Mouse (Mus musculus) left cerebral cortex, adult 9 months (tissue): ENCODE measurements around the gene Yipf2.

ENCODE experiments used
- DNase-seq, 2 experiments: peaks; one replicate each; pipeline ENCODE4 v3.0.0; 2022; ENCODE audit warnings: low spot score in 2 of 2

Yipf2 gene

DNA sequence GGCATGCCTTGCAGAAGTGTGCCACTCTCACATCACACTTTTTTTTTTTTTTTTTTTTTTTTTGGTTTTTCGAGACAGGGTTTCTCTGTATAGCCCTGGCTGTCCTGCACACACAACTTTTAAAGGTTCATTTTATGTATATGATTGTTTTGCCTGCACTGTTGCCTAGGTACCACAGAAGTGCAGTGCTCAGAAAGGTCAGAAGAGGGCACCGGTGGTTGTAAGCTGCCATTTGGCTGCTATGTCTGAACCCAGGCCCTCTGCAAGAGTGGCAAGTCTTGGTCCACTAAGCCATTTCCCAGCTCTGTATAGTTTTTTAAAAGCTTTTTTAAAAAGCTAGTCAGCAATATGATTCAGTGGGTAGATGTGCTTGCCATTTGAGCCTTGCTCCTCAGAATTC lies 5.6 kb upstream of the Yipf2 start:
- no peak for DNase-seq

DNA sequence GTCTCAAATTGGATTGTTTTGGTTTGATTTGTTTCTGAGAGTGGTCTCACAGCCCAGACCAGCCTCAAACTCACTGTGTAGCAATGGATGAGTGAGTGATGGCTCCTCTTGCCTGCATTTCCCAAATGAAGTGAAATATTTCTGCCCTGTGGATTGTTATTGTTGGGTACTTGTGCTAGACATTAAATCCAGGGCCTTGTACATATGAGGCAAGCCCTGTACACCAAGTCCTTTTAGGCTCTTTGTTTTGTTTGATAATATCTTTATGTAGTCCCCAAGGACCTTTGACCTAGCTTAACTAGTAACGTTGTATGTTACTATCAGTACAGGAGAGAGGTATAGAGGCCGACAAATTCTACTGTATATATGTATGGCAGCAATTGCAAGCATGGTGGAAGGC lies 2.2 kb upstream of the Yipf2 start:
- DNase-seq, result no peak

DNA sequence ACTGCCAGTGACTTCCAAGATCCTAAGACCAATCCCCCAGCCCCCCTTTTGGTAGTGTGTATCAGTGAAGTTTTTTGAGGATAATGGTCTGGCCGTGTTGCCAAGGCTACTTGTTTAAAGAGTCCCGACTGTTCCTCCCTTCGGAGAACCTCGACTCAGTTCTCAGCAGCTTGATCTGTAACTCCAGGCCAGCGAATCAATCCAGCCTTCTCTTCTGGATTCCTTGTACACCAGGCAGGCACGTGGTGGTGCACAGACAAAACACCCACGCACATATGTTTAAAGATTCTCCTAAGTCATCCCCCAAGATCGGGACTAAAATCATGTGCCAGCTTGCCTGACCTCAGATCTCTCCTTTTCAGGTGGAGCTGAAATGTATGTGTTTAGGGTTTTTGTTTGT lies 1.7 kb upstream of the Yipf2 start:
- peak in 1 of 2 experiments; percentile 52 for DNase-seq

DNA sequence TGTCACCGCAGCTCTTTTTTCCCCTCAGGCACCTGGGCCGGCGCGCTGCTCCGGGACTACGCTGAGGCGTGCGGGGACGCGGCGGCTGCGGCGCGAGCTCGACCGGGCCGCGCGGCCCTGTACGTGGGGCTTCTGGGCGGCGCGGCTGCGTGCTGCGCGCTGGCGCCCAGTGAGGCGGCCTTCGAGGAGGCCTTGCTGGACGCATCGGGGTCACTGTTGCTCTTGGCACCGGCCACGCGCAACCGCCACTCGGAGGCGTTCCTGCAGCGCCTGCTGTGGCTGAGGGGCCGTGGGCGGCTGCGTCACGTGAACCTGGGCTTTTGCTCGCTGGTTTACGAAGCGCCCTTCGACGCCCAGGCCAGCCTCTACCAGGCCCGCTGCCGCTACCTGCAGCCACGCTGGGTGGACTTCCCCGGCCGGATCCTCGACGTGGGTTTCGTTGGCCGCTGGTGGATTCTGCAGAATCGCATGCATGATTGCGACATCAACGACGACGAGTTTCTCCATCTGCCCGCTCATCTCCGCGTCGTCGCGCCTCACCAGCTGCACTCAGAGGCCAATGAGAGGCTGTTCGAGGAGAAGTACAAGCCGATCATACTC lies 594 bp upstream of the Yipf2 start:
- peak in 1 of 2 experiments; percentile 57 for DNase-seq

DNA sequence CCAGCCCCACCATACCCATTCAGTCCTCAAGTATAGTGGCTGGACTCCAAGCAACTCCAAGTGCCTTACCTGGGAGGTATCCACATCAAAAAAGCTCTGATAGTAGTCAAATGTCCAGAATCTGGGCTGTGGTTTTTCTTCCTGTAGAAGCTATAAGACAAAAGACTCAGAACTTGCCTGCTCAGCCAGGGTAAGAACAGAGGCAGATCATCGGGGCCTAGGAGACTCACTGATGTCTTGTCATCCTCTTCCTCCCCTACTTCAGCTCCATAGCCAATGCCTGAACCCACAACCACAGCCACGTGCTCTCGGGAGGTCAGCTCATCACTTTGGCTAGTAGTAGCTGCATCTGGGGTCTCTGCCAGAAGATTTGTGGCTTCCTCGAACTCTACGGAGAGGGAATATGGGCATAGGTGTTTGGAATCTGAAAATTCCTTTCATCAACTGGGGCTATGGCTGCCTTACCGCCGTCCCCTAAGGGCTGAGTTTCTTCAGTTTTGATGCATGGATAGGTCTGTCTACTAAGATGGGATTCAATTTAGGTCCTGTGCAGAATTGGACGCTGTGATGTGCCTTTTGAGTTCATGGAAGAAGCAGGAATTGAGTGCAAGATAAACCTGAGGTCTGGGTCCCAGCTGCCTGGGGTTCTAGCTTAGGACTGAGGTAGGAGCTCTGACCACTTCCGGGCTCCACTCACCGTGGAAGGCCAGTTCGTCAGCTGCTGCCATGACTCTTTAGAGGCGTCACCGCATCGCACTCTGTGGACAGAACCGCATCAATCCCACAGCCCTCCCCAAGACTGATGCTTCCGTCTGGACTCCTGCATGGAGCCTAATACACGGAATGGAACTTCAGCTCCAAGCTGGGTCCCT lies 561 bp downstream of the Yipf2 start:
- DNase-seq, result no peak

DNA sequence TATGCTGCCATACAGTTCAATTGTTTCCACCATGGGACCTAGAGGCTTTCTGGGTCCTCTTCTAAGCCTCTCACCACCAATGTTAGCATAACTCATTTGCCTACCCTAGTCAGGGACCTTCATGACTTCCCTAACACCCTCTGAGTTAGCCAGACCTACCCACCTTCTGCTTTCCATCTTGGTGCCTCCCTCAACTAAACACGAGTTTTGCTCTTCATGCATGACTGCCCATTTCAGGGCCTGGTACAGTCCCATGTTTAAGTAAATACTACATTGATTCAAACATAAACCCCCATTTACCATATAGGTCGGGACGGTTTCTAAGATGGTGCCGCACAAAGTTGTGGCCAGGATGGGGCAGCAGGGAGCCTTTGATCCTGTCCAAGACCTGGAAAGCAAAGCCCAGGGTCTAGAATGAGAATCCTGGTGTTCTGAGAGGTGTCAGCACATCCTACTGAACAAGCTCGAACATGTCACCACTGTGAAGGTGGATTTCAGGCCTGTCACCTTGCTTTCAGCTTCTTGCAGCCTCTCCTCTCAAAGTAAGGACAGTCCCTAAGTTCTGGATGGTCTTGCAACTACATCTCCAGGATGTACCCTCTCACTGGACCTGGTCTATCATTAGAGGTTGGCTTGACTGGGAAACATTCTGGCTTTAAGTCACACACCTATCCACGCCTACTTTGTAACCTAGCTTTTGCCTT lies 1.3 kb downstream of the Yipf2 start:
- no peak for DNase-seq

DNA sequence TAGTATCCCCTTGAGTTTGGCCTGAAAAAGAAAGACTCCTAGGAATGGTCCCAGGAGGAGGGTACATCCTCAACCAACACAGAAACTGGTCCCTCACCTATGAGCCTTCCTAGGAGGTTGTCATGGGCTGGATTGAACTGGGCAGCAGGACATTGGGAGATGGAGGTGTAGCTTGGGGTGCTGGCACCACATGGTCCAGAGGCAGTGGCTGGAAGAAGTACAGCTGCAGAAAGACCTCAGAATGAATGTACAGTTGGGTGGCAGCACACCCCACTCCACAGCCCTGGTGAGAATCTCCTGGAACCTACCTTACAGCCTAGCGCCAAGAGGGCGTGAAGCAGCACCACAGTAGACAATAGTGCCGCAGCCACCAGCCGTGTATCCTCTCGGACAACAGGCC lies 3.1 kb downstream of the Yipf2 start:
- no peak for DNase-seq

DNA sequence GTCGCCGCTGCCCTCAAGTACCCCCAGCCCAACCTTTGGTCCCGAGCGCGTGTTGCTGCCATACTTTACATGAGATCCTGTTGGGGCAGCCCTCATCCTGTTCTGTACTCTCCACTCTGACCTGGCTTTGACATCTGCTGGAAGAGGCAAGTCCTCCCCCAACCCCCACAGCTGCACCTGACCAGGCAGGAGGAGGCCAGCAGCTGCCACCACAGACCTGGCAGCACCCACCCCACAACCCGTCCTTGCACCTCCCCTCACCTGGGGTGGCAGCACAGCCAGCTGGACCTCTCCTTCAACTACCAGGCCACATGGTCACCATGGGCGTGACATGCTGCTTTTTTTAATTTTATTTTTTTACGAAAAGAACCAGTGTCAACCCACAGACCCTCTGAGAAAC lies 4.3 kb downstream of the Yipf2 start:
- DNase-seq, result no peak

DNA sequence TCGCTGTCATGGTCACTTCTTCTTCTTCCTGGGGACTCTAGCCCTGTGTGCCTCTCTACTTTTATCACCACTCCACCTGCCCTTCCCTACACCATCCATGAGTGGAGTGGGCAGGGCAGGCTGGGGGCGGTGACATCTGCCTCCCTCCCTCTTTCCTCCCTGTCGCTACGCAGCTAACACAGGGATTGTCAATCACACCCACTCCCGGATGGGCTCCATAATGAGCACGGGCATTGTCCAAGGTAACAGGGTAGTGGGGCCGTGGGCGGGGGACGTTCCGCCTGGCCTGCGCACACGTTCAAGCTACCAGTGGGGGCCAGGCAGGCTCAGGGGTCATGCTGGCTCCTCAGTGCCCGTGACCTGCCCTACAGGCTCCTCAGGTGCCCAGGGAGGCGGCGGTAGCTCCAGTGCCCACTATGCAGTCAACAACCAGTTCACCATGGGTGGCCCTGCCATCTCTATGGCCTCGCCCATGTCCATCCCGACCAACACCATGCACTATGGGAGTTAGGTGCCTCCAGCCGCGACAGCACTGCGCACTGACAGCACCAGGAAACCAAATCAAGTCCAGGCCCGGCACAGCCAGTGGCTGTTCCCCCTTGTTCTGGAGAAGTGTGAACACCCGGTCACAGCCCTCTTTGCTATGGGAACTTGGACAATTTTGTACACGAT lies 4.8 kb downstream of the Yipf2 start:
- DNase-seq, result no peak

DNA sequence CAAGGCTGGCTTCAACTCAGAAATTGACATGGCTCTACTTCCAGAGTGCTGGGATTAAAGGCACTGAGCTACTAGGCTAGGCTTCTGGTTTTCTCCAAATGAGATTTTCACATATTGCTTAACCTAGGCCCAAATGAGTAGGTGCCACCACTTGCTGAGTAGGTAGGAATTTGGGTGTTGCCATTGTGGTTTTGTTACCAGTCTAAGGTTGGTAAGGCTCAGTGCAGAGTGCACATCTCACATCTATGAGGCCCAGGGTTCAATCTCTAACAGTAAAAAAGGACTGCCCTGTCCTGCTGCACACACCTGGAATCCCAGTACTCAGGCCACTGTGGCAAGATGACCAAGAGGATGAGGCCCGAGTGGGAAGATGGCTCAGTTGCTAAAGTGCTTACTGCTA lies 7.2 kb downstream of the Yipf2 start:
- no peak for DNase-seq

DNA sequence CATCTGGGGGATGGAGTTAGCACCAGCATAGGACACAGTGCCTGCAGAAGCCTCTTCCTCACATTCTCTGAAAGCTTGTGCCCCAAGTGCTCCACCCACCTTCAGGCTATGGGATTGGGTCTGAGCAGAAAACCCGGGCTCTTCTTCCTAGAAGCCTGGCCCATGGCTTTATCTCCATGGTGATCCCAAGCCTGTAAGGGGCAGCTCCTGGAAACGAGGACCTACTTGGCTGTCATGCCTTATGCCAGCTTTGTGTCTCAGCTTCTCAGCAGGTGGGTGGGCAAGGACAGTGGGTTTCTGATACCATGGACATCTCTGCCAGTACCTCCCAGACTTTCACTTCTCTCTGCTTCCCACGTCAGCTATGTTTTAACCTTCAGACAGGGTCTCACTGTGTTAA lies 14.4 kb downstream of the Yipf2 start:
- DNase-seq, result no peak

DNA sequence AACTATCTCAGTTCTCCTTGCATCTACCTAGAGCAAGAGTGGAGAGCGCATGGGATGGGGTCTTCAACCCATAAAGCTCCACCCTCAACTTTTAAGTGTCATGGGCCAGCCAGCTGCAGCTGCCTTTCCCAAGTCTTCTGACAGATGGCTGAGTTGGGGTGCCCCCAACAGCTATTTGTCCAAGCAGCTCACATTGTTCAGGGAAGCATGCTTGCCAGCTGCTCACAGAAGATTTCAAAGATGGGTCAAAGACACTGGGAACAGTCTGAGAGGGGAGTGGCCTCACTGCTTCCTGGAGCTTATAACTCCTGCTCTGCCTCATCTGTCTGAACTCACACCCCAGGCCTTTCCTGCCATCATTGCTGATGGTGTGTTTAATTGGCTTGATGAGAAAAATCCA lies 16.3 kb downstream of the Yipf2 start:
- no peak for DNase-seq

DNA sequence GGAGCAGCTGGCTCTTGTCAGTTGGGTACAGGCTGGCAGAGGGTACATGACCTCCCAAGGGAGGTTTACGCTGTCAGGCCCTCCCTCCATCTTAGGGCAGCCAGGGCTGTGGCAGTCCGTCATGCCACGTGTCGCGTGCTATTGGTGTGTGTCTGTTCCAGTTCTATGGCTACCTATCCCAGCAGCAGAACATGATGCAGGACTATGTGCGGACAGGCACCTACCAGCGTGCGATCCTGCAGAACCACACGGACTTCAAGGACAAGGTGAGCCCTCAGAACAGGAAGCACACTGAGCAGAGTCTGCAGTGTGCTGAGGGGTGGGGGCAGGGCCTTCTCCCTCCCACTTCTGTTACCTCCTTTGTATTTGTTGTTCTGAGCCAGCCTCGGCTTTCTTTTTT lies 17.4 kb downstream of the Yipf2 start:
- DNase-seq, result no peak

DNA sequence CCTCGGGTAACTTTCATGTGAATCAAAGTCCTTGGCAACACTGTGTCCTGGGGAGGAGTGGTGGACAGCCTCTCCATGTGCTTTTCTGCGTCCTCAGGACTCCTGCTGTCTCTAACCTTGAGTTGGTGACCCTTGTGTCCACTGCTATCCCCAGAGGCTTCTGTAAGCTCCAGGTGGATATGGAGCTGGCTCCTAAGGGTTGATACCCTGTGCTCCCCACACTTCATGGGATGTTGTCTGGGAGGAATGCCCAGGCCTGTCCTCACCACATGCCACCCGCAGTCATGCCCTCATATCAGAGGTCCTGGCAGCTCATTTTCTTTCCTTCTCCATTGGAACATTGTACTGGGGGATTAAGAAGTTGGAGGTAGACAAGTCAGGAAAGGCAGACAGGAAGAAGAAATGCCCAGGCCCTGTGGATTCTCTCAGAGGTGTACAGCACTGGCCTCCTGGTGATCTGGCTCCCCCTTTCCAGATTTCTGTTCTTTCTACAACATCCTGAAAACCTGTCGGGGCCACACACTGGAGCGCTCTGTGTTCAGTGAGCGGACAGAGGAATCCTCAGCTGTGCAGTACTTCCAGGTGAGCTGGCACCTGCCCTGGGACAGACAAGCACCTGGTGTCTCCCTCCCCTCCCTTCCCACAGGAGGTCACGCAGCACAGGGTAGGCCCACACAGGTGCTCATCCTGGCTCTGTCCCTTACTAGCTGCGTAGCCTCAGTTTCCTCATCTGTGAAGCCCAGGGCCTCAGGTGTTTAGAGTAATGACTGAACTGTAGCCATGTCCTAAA lies 18.4 kb downstream of the Yipf2 start:
- DNase-seq, result no peak

DNA sequence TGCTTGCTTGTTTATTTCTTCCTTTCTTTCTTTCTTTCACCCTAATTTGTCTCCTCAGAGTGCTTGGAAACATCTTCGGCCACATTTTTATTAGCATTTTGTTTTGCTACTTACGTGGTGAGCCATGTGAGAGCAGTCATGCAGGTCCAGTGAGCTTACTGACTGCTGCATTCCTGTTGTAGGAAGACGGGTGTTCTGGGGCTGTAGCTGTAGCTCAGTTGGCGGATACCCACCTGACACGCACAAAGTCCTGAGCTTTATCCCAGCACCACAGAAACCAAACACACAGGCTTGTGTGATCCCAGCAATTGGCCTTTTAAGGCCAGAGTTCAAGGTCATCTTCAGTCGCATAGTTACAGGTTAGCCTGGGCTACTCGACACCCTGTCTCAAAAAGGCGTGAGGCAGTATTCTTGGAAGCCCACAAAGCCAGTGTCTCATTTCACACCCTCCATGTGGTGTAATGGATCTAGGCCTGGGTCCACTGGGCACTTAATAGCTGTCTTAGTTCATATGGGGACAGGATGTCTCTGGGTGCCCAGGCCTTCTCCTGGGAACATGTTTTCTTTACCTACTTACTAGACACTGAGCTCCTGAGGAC lies 23.9 kb downstream of the Yipf2 start:
- DNase-seq, result no peak

DNA sequence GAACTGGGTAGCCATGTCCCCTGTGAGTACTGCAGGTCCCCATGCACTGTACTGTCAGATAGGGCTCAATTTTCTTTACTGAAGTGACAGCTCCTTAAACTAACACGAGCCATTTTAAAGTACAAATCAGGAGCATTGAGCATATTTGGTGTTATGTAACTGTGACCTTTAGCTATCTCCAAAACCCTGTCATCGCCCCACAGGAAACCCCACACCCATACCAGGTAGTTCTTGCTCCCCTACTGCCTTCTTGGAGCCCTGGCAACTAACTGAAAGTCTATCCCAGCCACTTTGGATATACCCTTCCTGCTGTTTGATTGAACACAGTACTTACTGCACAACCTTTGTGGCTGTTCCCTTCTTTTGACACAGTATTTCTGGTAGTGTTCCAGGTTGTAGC lies 25.6 kb downstream of the Yipf2 start:
- no peak for DNase-seq

DNA sequence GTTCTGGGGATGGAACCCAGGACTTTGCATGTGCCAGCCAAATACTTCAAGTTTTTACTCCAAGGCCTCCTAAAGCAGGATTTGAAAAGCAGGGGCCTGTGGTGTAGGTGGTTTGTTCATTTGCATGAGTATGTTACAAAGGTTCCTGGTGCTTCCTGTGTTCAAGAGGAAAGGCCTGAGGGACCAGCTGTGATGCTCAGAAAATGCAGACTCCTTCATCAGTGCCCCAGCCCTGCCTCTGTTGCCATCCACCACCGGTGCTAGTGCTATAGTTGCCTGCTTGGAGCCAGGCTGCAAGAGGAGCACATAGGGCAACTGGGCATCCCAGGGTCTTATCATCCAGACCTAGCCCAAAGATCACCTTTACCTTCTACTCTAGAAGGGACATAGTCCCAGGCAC lies 26.1 kb downstream of the Yipf2 start:
- DNase-seq, result no peak

DNA sequence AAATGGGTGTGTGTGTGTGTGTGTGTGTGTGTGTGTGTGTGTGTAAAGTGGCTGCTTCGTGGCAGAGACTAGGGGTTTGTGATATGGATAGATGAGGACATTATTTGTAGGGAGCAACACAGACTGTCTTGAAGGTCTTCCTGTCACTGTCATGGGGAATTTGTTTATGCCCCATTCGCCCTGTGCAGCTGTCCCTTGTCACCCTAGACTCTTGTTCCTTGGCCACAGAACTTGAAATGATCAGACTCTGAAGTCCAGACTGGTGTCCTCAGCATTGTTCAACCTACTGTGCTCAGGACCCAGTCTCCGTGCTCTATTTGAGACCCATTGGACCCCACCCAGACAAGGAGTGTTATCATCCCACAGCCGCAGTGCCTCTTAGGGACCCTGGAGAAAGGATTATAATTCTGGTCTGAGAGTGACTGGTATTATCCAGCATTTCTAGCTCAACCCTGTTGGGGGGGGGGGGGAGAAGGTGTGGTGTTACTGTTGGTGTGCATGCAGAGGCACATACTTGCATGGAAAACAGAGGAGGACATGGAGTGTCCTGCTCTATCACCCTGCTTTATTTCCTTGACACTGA lies 27.5 kb downstream of the Yipf2 start:
- DNase-seq, result no peak

DNA sequence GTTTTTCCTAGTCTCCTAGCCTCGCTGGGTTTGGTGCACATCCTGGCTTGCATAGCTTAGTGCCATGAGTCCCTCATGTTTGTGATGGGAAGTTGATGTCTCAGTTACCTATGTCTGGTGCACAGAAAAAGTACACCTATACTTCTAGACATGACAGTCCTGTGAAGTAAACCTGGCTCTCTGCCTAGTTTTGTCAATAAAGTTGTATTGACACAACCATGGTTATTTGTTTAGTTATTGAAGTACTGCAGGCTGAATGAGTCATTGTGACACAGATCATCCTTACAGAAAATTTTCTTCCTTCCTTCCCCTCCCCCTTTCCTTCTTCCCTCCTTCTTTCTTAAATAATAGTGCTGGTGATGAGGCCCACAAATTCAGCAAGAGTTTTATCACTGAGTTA lies 28.2 kb downstream of the Yipf2 start:
- no peak for DNase-seq

DNA sequence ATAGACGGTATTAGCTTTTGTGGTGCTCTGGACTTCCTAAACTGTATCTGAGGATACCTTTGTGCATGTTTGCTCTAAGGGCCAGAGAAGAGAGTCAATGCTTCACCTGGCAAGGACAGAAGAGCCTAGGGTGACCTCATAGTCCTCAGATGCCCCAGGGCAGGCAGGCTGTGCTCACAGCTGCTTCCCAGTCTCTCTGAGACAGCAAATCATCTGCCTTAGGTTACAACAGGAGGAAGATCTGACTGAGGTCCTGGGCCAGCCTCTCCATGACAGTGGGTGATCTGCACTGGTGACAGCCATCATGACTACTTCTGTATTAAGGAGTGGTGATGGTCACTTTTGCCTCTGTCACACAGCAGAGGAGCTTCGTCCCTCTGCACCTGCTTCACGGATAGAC lies 33.5 kb downstream of the Yipf2 start:
- DNase-seq, result no peak

DNA sequence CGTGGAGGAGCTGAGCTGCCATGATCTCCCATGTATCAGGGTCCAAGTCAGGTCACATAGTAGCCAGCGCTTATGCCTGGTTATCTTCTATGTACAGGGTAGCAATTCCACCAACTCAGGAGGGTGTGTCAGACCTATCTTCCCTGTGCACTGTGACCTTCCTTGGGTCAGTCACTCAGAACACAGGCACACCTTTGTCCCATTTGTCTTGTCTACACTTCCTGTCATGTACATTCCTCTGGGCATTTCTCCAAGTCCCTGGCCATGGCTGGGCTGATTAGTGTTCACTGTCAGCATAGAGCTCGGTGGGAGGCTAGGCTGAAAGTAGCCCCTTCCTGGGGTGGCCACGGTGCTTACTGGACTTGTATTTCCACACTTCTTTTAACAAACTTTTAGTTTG lies 34.3 kb downstream of the Yipf2 start:
- DNase-seq, result no peak
